Mouse (Mus musculus) thymus, postnatal 0 days (tissue): ENCODE results near the gene Slfn9. TPM values are rescaled to one million over a fixed set of nuclear protein-coding genes. Genes with fewer than 3 reads are reported as not detected.

Experiments
- microRNA-seq: library from miRNA; unstranded; fragments of <30 nt; microRNA quantifications from one replicate; pipeline ENCODE4, GENCODE M21; 2016; ENCODE audit warnings: borderline number of aligned reads
- polyA plus RNA-seq: library from polyadenylated mRNA; unstranded; fragments of >200 nt; fragmentation: Nextera tagmentation; extraction: Ambion mirVana; gene quantifications from 2 replicates; pipeline ENCODE4 v1.2.1, GENCODE M21; 2015

The Slfn9 gene
- polyA plus RNA-seq, 1 experiment from 2014 or later: 5.8 TPM

Small RNA genes lying within 50 kb of the gene (microRNA-seq; reads per million reads assigned to microRNA genes)
- not detected for gene Gm27598
- gene Mir7679: not detected

Other genes with a start within 250 kb of the Slfn9 start
- 0.51 and 0.76 TPM in 2 replicates for gene Cct6b, start 227.5 kb downstream of the Slfn9 start, polyA plus RNA-seq
- gene Zfp830, start 227.5 kb downstream of the Slfn9 start, polyA plus RNA-seq: 38.1 and 39.5 TPM in 2 replicates
- 19.8 and 21.5 TPM in 2 replicates for gene Lig3, start 210.7 kb downstream of the Slfn9 start, polyA plus RNA-seq
- 15.8 TPM in 2 replicates for gene Rffl, start 120.6 kb downstream of the Slfn9 start, polyA plus RNA-seq
- 19.2 and 22.4 TPM in 2 replicates for gene Rad51d, start 101.2 kb downstream of the Slfn9 start, polyA plus RNA-seq
- gene Fndc8, start 99.7 kb downstream of the Slfn9 start, polyA plus RNA-seq: 0.26 and 0.39 TPM in 2 replicates
- 36.1 and 37.6 TPM in 2 replicates for gene Nle1, start 83.4 kb downstream of the Slfn9 start, polyA plus RNA-seq
- 1.0 and 1.7 TPM in 2 replicates for gene Unc45b, start 81.3 kb downstream of the Slfn9 start, polyA plus RNA-seq
- 8.9 and 10.6 TPM in 2 replicates for gene Slfn5, start 40.5 kb downstream of the Slfn9 start, polyA plus RNA-seq
- 5.9 and 7.1 TPM in 2 replicates for gene Slfn8, start 29.0 kb upstream of the Slfn9 start, polyA plus RNA-seq
- gene Slfn2, start 73.3 kb upstream of the Slfn9 start, polyA plus RNA-seq: 129 and 142 TPM in 2 replicates
- gene Slfn1, start 125.0 kb upstream of the Slfn9 start, polyA plus RNA-seq: 3.0 and 4.1 TPM in 2 replicates
- gene Slfn4, start 183.4 kb upstream of the Slfn9 start, polyA plus RNA-seq: 0.09 and 0.51 TPM in 2 replicates
- 6.1 and 7.3 TPM in 2 replicates for gene Slfn3, start 199.5 kb upstream of the Slfn9 start, polyA plus RNA-seq